Mouse (Mus musculus) thymus, adult 18-20 months (tissue): ENCODE data around the gene Urb1.

Source experiments
- DNase-seq, 2 experiments: peaks; one replicate each; pipeline ENCODE4 v3.0.0; 2022; ENCODE audit warnings: mixed read lengths in 2 of 2

Gene Urb1

DNA sequence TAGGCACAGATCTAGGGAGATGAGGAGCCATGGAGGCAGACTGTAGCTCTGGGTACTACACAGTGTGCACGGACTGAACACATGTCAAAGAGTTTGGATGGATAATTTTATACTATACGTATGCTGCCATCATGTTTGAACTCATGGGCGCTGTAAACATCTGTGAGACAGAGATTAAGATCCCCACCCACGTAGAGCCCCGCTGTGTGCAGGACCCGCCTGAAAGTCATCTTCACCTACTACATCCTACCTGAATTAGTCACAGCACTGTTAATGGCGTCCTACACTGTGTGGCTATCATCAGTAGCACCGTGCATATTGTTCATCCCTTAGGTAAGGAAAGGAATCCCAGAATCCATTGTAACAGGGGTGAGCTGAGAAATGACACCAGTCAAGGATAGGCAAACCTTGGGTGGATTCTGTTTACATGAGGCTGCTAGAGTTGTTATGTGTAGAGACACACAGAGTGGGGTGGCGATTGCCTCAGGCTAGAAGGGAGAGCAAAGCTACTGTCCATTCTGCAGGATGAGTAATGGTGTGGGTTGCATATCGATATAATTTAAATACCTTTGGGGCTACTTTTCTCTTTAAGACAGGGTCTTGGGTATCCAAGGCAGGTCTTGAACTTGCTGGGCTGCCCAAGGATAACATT, 12.2 kb upstream of the Urb1 start:
- no peak for DNase-seq

DNA sequence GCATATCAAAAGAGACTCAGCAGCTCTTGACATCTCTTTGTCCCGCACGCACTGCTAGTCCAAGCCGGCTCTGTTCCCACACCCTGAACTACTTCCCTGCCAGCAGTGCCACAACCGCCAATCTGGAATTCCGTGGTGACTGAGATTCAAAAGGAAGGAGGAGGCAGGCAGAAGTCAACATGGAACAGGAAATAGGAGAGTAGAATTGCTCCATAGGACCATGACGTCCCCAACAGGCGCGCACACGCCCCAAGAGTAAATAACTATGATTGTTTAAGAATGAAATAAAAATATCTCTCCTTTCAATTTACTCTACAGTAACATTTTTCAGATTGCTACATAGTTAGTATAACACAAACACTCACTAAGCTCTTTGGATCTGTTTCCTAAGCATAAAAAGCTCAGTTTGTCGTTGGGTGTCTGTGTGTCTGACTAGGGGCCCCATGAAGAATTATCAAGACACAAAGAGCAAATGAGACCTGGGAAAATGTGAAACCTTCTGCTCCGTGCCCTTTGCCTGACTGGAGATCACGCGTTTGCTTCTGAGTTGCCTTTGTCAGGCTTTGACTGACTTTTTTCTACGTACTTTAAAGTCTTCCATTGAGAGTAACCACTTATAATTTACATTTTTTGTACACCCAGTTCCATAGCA, 11.0 kb upstream of the Urb1 start:
- no peak for DNase-seq

DNA sequence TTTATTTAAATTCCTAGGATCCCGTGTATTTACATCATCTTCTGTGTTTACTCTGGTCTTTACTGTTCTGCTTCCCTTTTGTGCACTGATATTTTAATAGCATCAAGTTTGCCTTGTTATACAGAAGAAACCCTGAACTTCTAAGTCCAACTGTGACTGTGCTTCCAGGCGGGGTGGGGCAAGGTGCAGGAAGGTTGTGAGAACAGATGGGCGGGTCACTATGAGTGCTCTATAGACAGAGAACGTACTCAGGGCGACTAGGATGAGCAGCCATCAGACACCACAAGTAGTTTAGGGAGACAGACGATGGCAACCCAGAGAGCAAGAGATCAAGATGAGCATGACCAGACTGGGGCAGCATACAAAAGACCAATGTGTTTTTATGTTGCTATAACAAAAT, 10.1 kb upstream of the Urb1 start:
- no peak for DNase-seq

DNA sequence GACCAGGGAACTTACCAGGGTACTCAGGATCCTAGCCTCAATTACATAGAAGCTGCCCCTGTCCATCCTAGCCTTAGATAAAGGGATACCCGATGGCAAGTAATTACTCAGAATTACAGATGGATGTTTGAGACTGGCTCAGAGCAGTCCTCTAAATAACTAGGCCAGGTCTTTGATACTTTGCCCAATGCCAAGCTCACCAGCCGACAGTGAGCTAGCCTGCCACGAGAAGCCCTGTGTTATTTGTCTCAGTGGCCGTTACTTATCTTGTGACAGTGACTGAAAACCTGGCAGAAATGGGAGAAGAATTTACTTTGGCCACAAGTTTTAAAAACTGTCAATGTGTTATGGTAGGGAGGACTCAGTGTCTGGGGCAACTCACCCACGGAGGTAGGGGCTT, 1.9 kb upstream of the Urb1 start:
- DNase-seq = no peak

DNA sequence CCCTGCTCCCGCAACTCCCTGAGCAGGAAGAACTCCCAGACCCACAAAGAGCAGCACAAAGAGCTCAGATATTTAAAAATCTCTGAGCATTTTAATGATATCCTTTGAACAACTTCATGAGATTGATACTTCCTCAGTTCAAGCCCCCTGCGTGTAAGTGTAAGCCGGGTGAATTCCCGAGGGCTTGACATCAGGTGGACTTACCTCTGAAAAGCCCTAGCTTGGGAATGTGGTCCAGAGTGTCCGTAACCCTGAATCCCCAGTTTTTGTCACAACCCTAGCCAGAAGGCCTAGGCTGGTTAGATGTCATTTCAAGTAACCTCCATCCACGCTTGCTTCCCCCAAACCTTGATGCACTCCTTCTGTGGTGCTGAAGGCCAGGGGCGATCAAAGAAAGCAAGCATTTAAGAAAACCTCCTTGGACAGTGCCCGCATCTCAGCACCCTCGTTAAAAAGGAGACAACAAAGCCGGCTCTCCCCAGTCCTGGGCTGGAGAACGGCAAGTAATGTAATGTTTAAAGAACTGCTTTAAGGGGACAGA, 573 bp upstream of the Urb1 start:
- DNase-seq = no peak

DNA sequence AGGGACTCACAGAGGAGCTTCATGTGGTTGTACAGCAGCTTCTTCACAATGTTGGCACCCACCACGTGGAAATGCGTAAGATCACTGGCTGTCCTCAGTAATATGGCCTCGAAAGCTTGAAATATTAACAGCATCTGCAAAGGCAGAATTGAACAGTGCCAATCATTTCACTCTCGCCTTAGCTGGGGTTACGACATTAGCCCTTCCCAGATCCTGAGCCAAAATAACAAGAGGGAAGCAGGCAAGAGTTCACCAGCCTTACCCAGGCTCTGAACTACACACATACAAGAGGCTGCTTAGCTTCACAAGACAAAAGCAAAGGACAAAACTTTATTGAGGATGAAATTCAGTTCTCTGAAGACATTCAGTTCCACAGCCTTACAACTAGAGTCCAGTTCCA, 5.7 kb downstream of the Urb1 start:
- DNase-seq = no peak

DNA sequence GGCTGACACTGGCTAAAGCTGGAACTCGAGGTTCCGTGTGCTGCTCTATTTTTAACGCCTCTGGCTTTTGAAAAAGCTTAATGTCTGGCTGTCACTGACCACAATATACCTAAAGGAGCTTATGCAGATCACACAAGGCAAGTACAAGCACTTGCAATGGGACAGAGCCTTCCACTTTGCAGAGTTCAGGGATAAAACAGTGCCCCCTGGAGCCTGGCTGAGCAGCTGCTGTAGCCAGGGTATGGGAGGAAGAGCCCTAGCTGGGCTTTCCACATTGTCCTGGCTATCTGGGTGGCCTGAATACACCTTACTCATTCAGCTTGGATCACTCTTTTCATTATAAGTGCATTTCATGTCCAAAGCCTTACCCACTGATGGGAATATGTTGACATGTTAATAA, 8.3 kb downstream of the Urb1 start:
- no peak for DNase-seq

DNA sequence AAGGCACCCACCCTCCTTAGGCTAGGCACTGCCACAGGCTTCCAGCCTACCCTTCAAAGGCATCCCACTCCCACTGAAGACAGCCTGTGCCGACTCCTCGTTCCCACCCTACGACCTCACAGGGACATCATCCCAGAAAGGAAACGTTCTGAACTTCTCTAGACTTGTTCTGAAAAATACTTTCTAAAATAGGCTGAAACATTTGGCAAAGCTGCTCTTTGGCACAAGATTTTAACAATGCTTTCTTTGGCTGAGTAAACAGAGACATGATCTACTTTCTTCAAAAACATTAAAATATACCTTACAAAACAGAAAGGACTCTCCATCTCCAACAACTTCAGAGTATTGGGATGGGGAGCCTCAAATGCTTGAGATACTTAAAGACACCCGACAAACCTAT, 9.0 kb downstream of the Urb1 start:
- no peak for DNase-seq

DNA sequence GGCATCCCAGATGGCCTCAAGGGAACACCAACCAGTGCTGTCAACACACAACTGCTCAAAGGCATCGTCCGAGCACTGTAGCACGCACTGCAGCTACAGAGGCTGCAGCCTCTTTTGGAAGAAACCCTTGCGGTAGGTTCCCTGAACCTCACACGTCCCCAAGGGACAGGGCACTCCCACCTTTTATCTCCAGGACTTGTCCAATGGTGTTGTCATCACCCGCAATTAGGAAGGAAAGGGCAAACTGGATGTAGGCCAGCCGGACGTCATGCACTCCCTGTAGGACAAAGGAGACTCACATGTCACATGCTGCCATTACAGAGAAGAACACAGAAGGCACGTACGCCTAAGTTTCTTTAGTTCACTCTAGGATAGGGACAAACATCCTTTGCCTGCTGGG, 10.4 kb downstream of the Urb1 start:
- no peak for DNase-seq

DNA sequence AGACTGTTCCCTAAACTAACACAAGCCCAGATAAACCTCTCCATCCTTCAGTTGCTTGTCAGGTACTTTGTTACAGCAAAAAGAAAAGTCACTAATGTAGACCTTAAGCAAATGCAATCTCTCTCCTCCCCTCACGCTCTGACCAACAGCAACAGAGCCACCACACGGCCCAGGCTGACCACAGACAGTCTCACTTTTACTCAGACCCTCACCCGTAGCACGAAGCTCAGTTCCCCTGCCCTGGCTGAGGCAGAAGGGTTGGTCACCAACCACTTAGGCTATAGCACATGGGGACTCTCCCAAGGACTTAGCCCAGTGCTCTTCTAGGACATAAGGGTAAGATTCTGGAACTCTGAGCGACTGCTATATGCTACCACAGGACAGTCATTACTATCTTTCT, 11.4 kb downstream of the Urb1 start:
- no peak for DNase-seq

DNA sequence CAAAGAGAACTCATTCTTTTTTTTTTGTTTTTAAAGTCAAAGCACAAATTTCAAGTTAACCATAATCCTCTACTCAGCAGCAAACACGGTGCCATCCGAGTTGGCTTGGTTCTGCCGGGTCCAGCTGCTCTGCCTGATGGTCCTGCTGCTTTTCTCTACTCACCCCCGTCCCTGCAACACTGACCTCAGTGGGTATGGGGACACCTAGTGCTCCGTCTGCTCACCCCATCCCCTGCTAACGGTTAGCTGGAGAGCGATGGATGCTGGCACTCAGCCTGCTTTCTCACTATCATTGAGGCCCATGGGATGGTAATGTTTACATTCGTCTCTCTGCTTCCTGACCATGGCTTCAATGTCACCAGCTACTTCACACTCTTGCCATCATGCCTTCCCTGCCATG, 11.8 kb downstream of the Urb1 start:
- no peak for DNase-seq

DNA sequence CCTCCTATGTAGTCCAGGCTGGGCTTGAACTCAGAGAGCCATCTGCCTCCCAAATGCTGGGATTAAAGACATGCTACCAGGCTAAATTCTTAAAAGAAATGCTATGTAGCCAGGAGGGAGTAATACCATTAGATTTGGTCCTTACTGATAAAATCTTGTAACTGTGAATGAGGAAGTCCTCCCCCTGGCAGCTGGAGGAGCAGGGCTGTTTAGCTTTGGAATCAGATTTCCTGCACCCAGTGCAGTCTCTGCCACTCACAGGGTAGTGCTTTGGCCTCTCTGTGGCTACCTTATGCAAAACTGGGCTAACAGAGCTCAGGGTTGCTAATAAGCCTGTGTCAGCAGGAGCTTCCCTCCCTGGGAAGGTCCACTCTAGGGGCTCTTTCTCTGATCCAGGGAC, 15.5 kb downstream of the Urb1 start:
- DNase-seq = no peak

DNA sequence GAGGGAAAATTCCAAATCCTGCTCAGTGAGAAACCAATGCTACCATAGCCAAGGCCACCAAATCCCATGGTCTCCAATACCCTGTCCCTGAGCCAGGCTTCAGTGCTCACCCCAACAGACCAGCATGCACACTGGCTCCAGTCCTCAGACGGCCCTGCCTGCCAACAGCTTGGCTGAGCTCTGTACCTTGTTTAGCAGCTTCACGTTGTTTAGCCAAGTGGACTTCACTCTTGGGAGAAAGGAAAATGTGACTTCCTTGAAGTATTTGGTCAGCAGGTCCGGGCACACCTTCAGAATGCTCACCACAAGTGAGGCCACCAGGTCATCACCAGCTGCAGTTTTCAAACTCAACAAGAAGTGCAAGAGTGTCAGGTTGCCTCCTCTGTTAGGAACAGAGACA, 17.7 kb downstream of the Urb1 start:
- no peak for DNase-seq

DNA sequence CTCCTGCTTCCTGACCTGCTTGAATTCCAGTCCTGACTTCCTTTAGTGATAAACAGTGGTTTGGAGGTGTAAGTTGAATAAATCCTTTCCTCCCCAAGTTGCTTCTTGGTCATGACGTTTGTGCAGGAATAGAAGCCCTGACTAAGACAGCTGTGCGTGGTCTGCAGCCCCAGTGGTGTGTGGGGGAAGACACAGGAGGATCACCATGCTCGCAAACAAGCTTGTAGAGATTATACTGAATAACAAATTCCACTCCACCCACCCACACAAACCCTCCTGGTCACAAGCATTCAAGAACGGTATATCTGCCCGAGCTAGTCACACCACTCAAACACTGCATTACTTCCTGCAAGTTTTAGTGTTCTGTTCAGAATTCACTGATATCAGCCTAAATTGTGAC, 18.1 kb downstream of the Urb1 start:
- no peak for DNase-seq

DNA sequence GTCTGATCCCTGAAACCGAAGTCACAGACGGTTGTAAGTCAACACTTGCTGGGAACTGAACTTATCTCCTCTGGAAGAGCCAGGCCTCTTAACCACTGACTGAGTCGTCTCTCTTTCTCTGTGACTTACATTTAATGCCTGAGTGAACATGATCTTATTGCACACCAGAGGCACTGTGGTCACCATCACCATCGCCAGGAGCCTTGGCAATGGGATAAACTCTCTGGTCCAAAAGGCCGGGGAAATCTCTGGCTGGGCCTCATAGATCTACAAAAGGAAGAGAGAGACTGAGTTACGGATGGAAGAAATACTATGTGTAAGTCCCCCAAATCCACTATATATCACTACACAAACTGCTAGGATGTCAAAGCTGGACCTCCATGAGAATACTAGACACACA, 19.3 kb downstream of the Urb1 start:
- no peak for DNase-seq

DNA sequence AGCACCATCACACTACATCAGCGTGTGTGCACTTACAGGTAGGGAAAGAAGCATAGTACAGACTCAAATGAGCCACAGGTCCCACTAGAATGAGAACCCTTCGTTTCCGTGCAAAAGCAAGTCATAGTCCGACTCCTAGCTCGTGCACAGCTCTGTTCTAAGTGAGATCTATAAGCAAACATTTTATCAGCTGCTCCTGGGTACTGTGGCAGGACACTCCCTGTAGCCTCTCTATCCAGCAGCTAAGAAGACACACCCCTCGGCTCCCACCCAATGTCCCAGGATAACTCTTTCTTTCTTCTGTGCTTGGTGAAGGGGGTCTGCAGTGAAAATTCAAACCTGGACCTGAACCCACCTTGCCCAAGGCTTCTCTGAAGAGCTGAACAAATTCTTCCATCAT, 21.6 kb downstream of the Urb1 start:
- DNase-seq = no peak

DNA sequence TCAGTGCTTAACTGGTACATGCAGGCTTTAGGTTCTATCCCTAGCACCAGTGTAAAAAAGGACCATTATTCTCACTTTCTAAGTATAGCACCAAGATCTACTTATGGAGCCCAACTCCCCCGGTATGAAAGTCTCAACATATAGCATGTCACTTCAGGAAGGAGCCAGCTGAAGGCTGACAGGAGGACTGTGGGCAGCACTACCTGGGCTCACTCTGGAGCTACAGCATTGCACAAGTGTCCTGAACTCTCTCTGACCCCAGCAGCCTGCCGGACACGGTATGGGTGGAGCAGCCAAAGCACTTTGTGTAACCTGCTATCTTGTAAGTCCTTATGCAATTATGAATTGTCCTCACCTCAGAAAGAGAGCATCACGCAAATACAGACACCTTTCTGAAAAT, 25.0 kb downstream of the Urb1 start:
- no peak for DNase-seq

DNA sequence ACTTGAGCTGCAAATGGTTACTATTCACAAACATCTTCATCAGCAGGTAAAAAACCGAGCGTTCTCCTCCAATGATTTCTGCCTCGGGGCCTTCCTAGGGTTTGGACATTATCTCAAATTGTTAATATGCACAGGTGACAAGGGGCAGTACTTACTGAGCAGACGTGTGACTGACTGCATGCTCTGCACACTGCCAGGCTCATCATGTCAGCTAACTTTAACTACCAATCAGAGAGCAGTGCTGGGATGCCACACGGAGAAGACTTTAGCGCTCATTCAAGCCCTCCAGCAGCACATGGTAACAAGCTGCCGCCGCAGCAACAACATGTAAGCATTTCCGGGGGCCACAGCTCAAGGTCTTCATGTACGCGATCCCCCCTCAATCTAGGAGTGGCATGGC, 26.9 kb downstream of the Urb1 start:
- no peak for DNase-seq

DNA sequence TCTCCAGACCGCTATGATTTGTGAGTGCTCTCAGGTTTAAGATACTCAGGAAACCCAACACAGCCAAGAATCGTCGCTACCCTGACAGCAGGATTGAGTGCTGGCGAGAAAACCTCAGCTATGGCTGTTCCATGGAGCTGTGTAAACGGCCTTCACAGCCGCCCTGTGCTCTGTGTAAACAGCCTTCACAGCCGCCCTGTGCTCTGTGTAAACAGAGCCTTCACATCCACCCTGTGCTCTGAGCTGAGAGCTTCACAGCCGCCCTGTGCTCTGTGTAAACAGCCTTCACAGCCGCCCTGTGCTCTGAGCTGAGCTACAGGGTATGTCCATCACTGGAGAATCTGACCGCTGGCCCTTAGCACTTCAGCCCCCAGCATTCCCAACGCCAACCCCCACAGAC, 30.4 kb downstream of the Urb1 start:
- no peak for DNase-seq

DNA sequence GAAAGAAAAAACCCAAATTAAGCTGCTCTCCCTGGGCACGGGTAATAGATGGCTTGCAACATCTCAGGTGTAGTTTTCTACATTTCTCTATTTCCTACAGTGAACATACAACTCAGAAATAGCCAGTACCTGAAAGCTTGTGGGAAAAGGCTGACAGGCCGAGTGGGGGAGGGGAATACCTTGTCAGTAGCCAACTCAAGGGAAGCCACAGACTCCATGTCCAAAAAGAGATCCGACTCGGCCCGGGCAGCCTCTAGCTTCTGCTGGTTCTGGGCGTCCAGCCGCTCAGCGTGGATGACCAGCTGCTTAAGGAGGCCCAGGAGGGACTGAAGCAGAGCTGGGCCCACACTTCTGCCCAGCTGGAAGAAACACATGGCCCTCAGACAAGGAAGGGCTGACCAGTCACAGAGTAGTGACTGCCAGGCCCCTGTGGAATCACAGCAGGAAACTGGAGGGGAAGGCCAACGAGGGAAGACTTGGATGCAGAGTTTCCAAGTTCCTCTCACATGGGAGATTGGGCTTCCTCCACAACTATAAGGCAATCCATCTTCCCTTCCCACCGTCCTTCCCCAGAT, 34.2 kb downstream of the Urb1 start:
- DNase-seq = no peak

DNA sequence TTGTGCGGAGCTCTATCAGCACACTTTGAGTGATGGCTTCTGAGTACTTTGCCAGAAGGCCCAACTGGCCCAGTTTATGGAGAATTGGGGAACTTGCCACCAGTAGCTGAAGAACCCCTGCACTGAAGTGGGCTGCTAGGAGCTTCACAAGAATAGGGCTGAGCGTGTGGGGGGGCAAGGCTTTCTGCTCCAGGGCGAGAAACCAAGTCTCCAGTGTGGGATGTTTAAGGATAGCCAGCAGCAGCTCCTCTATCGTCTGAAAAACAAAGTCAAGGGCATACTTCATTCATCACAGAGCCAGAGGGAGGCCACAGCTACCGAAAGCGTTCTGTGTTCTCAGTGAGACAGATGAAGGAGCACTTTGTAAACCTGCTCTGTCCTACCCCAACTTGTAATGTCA, 35.6 kb downstream of the Urb1 start:
- no peak for DNase-seq

DNA sequence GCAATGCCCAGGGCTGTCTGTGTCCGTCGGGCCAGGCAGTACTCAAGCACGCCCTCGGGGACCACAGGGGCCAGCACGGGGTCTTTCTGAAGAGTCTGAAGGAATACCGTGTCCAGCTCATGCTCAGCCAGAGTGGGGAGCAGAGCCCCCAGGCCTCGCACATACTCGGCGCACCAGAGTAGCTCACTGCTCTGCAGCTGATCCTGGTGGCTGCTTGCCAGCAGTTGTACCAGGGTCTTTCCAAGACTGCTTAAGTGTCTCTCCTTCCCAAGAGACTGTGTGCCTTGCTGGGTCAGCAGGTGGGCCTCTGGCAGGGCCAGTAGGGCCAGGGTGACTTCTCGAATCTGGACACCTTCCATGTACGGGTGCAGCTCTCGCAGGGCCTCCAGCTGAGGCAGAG, 36.0 kb downstream of the Urb1 start:
- no peak for DNase-seq

DNA sequence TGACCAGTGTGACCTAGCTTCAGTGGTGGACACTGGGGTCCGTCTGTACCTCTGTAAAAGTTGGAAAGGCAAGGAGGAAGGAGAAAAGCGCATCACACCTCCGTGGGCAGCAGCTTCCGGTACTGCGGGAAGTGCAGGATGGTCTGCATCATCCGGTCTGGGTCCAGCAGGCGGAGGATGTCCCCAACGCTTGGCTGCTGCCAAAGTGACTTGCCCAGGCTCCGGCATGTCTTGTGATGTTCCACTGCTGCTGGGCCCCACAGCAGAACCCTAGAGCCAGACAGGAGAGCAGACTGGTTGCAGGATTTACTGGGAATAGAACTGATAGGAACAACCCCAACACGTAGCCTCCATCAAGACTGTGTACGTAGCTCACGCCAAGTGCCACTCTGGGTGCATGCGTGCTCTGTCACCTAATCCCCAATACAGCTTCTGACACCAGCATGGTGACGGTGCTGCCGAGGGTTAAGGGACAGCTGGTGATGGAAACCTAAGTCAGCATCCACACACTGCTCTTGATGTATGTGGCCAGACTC, 43.2 kb downstream of the Urb1 start:
- no peak for DNase-seq

DNA sequence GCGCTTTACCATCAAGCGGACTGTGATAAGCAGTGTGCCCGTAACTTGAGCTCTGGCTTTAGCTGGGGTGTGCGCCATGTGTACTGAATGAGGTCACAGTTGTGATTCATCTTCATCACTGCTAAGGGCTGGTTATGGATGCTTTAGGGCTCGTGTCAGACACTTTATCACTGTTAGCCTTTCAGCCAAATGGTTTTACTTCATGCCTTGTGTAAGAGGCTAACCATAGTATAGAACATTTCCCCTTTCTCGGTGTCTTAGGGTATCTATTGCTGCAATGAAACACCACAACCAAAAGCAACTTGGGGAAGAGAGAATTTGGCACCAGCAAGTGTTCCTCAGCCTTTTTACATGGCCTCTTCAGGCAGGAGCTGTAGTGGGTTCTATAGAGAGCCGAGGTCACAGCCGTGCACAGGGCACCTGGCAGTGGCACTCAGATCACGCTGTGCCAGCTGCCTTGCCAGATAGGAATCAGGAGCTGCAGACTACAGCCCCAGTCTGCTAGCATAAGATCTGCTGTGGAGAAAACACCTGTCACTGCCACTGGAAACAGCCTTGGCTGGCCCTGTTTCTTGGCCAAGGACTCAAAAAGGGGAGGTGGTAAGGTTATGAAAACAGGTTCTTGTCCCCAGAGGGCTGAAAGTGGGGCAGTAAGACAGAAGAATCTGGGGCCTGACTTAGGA, 44.9 kb downstream of the Urb1 start:
- no peak for DNase-seq
